Mouse (Mus musculus) heart, adult 2 months (tissue): ENCODE data around the gene Nop2.

Experiments
- EP300 ChIP-seq: fragments of 200-500 bp; IDR thresholded peaks from 2 replicates; pipeline ENCODE4 v1.6.1; 2011; ENCODE audit warnings: low read depth, low read length, control low read depth; ENCODE audit not compliant: insufficient read depth
- POLR2A ChIP-seq: fragments of 200-500 bp; IDR thresholded peaks from 2 replicates; pipeline ENCODE4 v1.6.1; 2011; ENCODE audit warnings: mild to moderate bottlenecking, low read depth, low read length, control low read depth; ENCODE audit not compliant: insufficient read depth

- no peak for TF ChIP-seq EP300
- no peak for TF ChIP-seq POLR2A
These were observed 11.4 kb downstream of the Nop2 start for GRCm38 (mm10) chr6:125143128-125143527.
